Mouse (Mus musculus) heart, embryonic 13.5 days (tissue): ENCODE results near the gene Herc1. TPM values are rescaled to one million over a fixed set of nuclear protein-coding genes. Genes with fewer than 3 reads are reported as not detected.

Experiments
- ATAC-seq: fragments of 200-750 bp; cut with Nextera tagmentation; 2 replicates; pipeline ENCODE4 v1.8.0; 2017; ENCODE audit warnings: moderate TSS enrichment; ENCODE audit not compliant: insufficient number of reproducible peaks, low FRiP score, low TSS enrichment; ENCODE audit errors: extremely low read depth
- H3K27ac ChIP-seq: fragments of 300-500 bp; sonication (generic); replicated peaks from 2 replicates; pipeline ENCODE4 v1.5.1; 2015; ENCODE audit warnings: moderate library complexity, mild to moderate bottlenecking, inconsistent platforms
- H3K27me3 ChIP-seq: fragments of 300-500 bp; sonication (generic); replicated peaks from 2 replicates; pipeline ENCODE4 v1.6.1; 2015; ENCODE audit warnings: mild to moderate bottlenecking, inconsistent platforms
- H3K36me3 ChIP-seq: fragments of 300-500 bp; sonication (generic); 2 replicates; pipeline ENCODE4 v1.6.1; 2015; ENCODE audit warnings: mild to moderate bottlenecking, inconsistent platforms
- H3K4me1 ChIP-seq: fragments of 300-500 bp; sonication (generic); 2 replicates; pipeline ENCODE4 v1.6.1; 2015; ENCODE audit warnings: inconsistent platforms
- H3K4me2 ChIP-seq: fragments of 300-500 bp; sonication (generic); 2 replicates; pipeline ENCODE4 v1.6.1; 2015; ENCODE audit warnings: inconsistent platforms, mild to moderate bottlenecking, moderate library complexity
- H3K4me3 ChIP-seq: fragments of 300-500 bp; sonication (generic); 2 replicates; pipeline ENCODE4 v1.5.1; 2015; ENCODE audit warnings: moderate library complexity, mild to moderate bottlenecking, inconsistent platforms
- H3K9ac ChIP-seq: fragments of 300-500 bp; sonication (generic); 2 replicates; pipeline ENCODE4 v1.6.1; 2015; ENCODE audit warnings: inconsistent platforms, mild to moderate bottlenecking, moderate library complexity
- H3K9me3 ChIP-seq: fragments of 300-500 bp; sonication (generic); 2 replicates; pipeline ENCODE4 v1.6.1; 2016; ENCODE audit warnings: inconsistent platforms
- WGBS: fragments of 180-500 bp; shearing (Covaris S2); methylation state at CpG from one replicate; pipeline ENCODE4 v1.1.7; 2015; ENCODE audit warnings: mixed read lengths; 5-methylcytosine and 5-hydroxymethylcytosine counted together
- polyA plus RNA-seq: library from polyadenylated mRNA; unstranded; fragments of >200 nt; fragmentation: Nextera tagmentation; extraction: Ambion mirVana; gene quantifications from 2 replicates; pipeline ENCODE4 v1.2.1, GENCODE M21; 2015

Herc1 gene
- 16.7 and 17.4 TPM in 2 replicates for polyA plus RNA-seq

DNA sequence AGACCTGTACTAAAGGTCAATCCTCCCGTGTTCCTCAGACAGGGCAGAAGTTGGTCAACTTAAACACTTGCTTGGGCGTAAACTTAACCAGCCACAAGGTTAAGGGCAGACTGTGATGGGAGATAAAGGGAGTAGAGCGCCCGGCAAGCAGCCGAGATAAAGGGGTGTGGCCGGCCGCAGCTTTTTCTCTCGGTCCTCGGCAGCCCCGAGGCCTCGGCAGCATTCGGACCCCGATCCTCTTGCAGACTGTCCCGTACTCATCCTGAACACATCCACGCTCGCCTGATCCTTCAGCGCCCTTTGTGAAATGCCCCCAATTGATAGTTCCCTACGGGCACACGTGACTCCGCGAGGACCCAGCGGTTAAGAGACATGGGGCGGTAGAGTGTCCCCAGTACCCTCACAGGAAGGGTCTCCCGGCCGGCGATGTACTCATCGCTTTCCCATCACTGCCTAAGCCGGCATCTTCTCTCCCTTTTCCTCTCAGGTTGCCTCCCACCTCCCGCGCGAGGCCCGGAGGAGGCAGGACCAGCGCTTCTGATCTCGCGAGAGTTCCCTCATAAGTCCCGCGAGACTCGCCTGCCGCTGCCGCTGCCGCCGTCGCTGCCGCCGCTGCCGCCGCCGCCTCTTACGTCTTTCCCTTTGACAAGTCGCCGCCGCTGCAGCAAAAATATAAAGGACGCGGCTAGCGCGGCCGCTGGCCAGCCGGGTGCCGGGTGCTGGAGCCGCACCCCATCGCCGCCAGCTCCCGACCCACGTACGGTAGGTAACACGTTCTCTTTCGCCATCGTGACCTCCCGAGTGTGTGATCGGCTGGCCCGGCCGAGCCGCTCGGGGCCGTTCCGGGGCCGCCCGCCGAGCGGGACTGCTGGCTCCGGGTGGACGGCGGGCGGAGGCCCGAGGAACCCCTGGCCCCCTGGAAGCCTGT, at the start of gene Herc1:
TSS of gene Herc1 (plus strand) at position 591 of the 928 bp plus-strand sequence.
- Histone ChIP-seq H3K9me3 (no peaks in the 10 kb centered on the region), H3K27me3 (no peaks in the 10 kb centered on the region), H3K4me3 (peak within 1 kb of the TSS; percentile 99), H3K27ac (peak within 1 kb of the TSS; percentile 97), H3K4me2 (peak within 1 kb of the TSS; percentile 94), H3K36me3 (no peaks in the 10 kb centered on the region), H3K4me1 (peaks cover 32% of the 10 kb centered on the region), H3K9ac (peak within 1 kb of the TSS; percentile 99)
- peak; percentile 76 for ATAC-seq
- WGBS, result under 1% methylated on average over 76 of the region's 85 CpGs

DNA sequence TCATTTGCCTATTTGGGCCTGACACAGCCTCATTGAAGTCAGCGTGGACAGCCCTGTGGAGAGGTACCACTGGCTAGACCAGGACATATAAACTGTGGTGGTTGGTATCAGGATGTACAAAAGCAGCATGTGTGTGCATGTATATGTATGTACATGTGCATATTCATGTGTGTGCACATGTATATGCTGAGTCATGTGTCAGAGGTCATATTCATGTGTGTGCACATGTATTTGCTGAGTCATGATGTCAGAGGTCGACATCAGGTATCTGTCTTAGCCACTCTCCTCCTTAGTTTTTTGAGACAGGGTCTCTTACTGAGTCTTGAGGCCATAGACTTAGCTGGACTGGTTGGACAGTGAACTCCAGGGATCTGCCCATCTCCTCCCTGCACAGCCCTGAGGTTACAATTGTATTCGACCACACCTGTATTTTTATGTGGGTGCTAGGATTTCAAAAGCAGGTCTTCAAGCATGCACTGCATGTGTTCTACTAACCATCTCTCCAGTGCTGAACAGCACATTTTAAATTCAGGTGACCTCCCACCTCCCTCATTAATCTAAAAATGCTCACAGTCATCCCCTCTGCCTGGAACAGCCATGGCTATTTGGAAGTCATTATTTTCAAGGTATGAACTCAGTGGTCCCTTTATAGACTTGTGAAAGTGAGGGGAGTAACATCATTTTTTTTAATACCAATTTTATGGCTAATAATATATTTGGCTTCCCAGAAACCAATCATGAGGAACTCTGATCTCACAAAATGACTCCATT, 45.7 kb upstream of the Herc1 start:
- no peak overlapping the region for H3K9ac ChIP-seq
- no peak for ATAC-seq
- peak overlapping the region; percentile 42; the same call in 1 of the 2 replicates for H3K4me3 ChIP-seq
- H3K27me3 ChIP-seq, result peaks cover 4% of the 10 kb centered on the region; the same call in 1 of the 2 replicates
- 84% methylated on average over 3 of the region's 3 CpGs for WGBS
- H3K27ac ChIP-seq, result no peak overlapping the region
- H3K4me1 ChIP-seq, result peaks cover 10% of the 10 kb centered on the region; the same call in 1 of the 2 replicates
- peak overlapping the region; percentile 68 for H3K4me2 ChIP-seq
- H3K9me3 ChIP-seq, result no peaks in the 10 kb centered on the region
- H3K36me3 ChIP-seq, result no peaks in the 10 kb centered on the region

DNA sequence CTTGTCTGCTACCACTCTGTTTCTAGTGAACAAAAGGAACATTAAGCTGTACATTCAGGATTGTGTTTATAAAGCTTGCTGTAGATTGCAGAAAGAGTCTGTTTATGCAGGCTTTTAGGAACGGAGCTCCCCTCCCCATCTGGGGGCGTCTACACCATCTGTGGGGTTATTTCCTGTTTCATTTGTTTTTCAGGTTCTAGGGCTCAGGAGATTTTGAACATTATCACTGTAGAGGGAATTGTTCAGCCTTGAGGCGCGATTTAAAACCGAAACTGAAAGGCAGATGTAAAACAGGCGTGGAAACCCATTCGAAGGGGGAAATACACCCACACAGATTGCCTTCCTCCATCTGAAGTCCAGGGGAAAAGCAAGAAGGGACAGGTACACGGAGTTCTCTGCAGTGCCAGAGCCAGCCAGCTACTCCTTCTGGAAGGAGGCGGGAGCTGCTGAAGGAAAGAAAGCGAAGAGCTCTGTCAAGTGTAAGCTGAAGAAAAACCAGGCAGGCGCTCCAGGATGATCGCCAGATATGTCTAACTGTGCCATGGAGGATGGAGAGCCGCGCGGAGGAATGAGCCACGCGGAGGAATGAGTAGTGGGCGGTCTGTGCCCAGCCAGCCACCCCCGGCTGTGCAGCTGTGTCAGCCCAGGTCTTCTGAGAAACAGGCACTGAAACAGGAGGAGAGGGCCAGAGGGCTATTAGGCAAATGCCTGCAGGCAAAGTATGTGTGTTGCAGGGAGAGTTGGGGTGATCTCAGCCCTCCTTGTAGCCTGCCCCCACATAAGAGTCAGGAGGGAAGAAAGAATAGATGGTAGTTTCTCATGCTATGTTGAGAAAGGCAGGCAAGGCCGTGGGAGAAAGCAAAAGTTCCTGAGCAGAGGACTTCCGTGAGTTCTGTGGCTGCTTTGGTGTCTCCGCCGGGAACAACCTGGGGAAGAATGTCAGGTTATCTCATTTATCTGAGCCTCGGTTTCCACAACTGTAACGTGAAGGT, 44.8 kb upstream of the Herc1 start:
- H3K9ac ChIP-seq, result peak overlapping the region; percentile 33; the same call in 1 of the 2 replicates
- no peaks in the 10 kb centered on the region for H3K9me3 ChIP-seq
- H3K4me1 ChIP-seq, result peaks cover 10% of the 10 kb centered on the region; the same call in 1 of the 2 replicates
- ATAC-seq, result no peak
- H3K4me3 ChIP-seq, result peak overlapping the region; percentile 42
- 37% methylated on average over 25 of the region's 25 CpGs for WGBS
- H3K4me2 ChIP-seq, result peak overlapping the region; percentile 68
- no peak overlapping the region for H3K27ac ChIP-seq
- H3K27me3 ChIP-seq, result peaks cover 4% of the 10 kb centered on the region; the same call in 1 of the 2 replicates
- H3K36me3 ChIP-seq, result no peaks in the 10 kb centered on the region

DNA sequence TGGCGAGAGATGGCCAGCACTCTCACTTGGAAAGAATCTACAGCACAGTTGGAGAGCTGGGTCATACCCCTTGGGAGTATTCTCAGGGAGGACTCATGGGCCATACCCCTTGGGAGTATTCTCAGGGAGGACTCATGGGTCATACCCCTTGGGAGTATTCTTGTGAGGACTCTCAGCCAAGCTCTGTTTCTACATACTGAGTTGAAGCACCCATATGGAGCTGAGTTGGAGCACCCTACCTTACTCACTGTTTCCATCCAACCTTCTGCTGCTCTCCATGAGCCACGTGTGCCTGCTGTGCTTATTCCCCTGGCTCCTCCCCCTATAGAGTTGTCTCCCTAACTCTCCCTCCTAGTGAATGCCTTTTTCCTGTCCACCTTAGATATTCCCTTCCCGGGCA, 43.8 kb upstream of the Herc1 start:
- H3K36me3 ChIP-seq, result no peaks in the 10 kb centered on the region
- H3K9ac ChIP-seq, result no peak overlapping the region
- H3K9me3 ChIP-seq, result no peaks in the 10 kb centered on the region
- H3K4me1 ChIP-seq, result peaks cover 10% of the 10 kb centered on the region; the same call in 1 of the 2 replicates
- WGBS, result 74% methylated on average over 3 of the region's 3 CpGs
- H3K27me3 ChIP-seq, result peaks cover 4% of the 10 kb centered on the region; the same call in 1 of the 2 replicates
- no peak for ATAC-seq
- H3K4me3 ChIP-seq, result no peak overlapping the region
- no peak overlapping the region for H3K4me2 ChIP-seq
- H3K27ac ChIP-seq, result no peak overlapping the region

DNA sequence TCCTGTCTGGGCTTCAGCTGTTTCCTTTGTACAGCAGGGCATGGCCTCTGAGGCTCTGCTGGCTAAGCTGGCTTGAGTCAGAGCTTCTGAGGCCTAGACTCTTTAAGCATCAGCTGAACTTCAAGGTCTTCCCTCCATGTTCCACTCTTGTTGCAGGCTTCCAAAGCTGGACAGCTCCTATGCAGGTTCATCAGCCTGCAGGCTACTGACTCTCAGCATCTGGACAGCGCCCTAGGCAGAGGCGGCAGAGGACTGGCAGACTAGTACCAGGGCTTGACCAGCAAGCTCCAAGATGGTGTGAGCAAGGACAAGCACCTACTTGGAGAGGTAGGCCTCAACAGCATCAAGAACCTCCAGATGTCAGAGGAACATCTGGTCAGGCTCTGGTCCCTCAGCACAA, 42.9 kb upstream of the Herc1 start:
- H3K4me2 ChIP-seq, result no peak overlapping the region
- WGBS, result 12% methylated on average over 2 of the region's 2 CpGs
- H3K4me3 ChIP-seq, result no peak overlapping the region
- H3K27ac ChIP-seq, result no peak overlapping the region
- H3K9me3 ChIP-seq, result no peaks in the 10 kb centered on the region
- H3K4me1 ChIP-seq, result peaks cover 10% of the 10 kb centered on the region; the same call in 1 of the 2 replicates
- peaks cover 4% of the 10 kb centered on the region; the same call in 1 of the 2 replicates for H3K27me3 ChIP-seq
- no peak for ATAC-seq
- no peaks in the 10 kb centered on the region for H3K36me3 ChIP-seq
- no peak overlapping the region for H3K9ac ChIP-seq

DNA sequence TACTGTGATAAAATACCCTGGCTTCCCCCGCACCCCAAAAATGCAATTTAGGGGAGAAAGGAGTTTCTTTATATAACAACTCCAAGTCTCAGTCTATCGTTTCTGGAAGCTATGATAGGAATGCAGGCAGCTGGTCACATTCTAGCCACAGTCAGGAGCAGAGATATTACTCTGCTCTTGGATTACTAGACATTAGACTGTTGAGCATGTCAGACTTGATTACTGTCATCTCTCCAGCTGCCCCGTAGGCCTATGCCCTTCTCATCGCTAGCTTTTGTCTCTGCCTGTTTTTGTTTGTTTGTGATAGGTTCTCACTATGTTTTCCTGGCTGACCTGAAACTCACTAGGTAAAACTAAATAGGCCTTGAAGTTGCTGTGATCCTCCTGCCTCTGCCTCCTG, 41.5 kb upstream of the Herc1 start:
- peaks cover 4% of the 10 kb centered on the region; the same call in 1 of the 2 replicates for H3K27me3 ChIP-seq
- H3K9me3 ChIP-seq, result no peaks in the 10 kb centered on the region
- 57% methylated on average over 4 of the region's 4 CpGs for WGBS
- no peak overlapping the region for H3K9ac ChIP-seq
- no peak overlapping the region for H3K4me2 ChIP-seq
- peaks cover 10% of the 10 kb centered on the region; the same call in 1 of the 2 replicates for H3K4me1 ChIP-seq
- no peak for ATAC-seq
- H3K4me3 ChIP-seq, result no peak overlapping the region
- no peaks in the 10 kb centered on the region for H3K36me3 ChIP-seq
- H3K27ac ChIP-seq, result no peak overlapping the region

DNA sequence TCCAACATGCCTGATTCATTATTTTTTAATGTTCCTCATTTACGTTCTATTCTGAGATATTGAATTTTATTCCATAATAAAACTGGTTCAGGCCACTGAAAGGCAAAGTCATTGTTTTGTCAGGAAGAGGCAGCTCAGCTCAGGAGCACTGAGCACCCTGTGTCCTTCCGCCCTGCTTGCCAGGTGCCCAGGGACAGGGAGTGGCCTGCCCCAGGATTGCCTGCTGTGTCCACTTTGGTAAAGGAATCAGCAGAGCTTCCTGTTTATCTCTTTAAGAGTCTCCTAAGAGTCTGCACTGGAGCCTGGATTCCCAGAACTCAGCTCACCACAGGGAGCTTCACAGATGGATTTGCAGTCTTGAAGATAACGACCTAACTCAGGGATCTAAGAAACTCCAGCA, 38.8 kb upstream of the Herc1 start:
- Histone ChIP-seq H3K9ac (no peak overlapping the region), H3K4me2 (no peak overlapping the region), H3K36me3 (no peaks in the 10 kb centered on the region), H3K9me3 (no peaks in the 10 kb centered on the region), H3K4me3 (no peak overlapping the region), H3K27me3 (no peaks in the 10 kb centered on the region), H3K4me1 (no peaks in the 10 kb centered on the region), H3K27ac (no peak overlapping the region)
- no peak for ATAC-seq
- 29% methylated on average over 3 of the region's 3 CpGs for WGBS

DNA sequence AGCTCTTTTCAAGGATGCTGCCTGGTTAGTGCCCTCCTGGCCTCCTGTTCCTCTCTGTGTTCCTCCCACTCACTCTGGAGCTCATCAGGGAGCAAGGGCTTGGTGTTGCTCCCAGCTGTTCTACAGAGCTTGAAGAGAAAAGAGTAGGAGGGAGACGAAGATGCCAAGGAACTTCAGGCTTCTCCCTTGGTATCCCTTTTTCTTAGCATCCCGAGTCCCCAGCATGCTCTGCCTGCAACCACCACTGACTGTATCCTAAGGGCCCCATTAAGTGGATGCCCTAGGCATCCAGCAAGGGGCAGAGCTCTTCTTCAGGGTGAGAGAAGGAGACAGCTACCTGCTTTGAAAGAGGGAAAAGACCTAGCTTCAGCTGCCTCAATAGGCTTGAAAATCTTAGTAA, 33.6 kb upstream of the Herc1 start:
- no peak overlapping the region for H3K27ac ChIP-seq
- ATAC-seq, result no peak
- no peaks in the 10 kb centered on the region for H3K36me3 ChIP-seq
- H3K9ac ChIP-seq, result no peak overlapping the region
- WGBS, result 59% methylated on average over 2 of the region's 2 CpGs
- no peaks in the 10 kb centered on the region for H3K27me3 ChIP-seq
- H3K4me1 ChIP-seq, result no peaks in the 10 kb centered on the region
- no peaks in the 10 kb centered on the region for H3K9me3 ChIP-seq
- no peak overlapping the region for H3K4me2 ChIP-seq
- no peak overlapping the region for H3K4me3 ChIP-seq

DNA sequence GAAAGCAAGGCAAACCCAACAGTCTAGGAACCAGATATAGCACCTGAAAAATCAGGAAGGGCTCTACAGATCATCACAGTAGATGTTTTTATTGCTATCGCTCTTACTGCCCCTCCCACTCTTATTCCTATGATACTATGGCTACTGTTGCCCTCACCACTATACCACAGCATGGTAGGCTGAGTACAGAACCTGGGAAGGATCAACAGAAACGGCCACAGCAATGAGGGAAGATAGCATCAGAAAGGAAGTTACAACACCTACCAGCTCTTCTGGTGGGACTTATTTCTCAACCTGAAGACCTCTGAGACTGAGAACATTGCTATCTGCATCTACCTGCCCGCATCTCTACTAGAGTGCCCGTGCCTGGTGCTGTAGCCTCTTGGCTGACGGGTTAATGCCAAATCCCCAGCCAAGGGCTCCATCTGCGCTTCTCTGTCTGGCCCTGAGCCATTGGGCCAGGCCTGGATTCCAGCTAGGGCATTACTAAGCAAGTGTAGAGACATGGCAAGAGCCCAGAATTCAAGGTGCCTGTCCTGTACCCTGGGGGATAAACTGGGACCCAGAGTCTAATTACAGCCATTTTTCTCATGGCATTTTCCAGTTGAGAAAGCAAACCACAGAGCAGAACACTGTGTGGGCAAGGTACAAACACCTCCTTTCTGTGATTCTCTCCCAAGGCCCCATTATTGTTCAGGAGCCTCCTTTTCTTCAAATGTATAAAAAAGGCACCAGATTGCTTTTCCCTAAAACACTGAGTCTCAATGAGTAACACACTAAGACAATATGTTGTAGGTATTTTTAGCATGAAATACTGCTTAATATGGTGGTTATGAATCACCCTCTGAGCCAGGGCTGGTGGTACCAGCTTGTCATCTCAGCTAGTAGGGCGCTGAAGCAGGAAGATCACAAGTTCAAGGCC, 28.0 kb upstream of the Herc1 start:
- Histone ChIP-seq H3K27me3 (no peaks in the 10 kb centered on the region), H3K4me2 (no peak overlapping the region), H3K36me3 (no peaks in the 10 kb centered on the region), H3K27ac (no peak overlapping the region), H3K4me1 (no peaks in the 10 kb centered on the region), H3K9me3 (no peaks in the 10 kb centered on the region), H3K9ac (no peak overlapping the region), H3K4me3 (no peak overlapping the region)
- no peak for ATAC-seq
- WGBS, result 74% methylated on average over 7 of the region's 7 CpGs

DNA sequence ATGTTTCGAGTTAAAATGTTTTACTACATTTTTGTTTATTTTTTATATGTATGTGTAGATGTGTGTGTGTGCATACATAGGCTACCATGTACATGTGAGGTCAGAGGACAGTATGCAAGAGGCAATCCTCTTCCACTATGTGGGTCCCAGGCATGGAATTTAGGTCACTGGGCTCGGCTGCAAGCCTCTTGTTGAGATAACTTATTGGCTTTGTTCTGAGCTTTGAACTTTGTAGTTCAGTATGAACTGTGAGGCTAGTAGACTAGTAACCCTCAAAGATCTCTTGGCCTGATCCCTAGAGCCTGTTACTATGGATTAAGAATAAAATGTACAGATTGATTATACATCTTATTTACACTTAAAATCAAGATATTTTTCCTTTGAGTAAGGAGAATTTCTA, 23.4 kb upstream of the Herc1 start:
- Histone ChIP-seq H3K4me1 (0 out of 2 replicates have a peak, but pooled peaks cover 7% of the 10 kb centered on the region), H3K9ac (no peak overlapping the region), H3K9me3 (no peaks in the 10 kb centered on the region), H3K4me3 (no peak overlapping the region), H3K36me3 (no peaks in the 10 kb centered on the region), H3K27me3 (no peaks in the 10 kb centered on the region), H3K27ac (no peak overlapping the region), H3K4me2 (no peak overlapping the region)
- 65% methylated on average over 2 of the region's 2 CpGs for WGBS
- ATAC-seq, result no peak
